Mouse (Mus musculus) fibroblast of lung, adult 2 months (primary cell): ENCODE measurements around the gene Tnr.
"Not testable (repeated sequence)": the region's sequence is repeated elsewhere in the genome, so short reads cannot be mapped to it uniquely, and the experiment has no call there.

ENCODE experiments used
- DNase-seq: peaks from one replicate; pipeline ENCODE4 v3.0.0-alpha.2; 2011; ENCODE audit warnings: low read depth

Gene Tnr

GRCm38 (mm10) chr1:159953526-159953925 lies 430.0 kb downstream of the Tnr start:
- DNase-seq = no peak

- DNase-seq = no peak
Measured at GRCm38 (mm10) chr1:159963351-159963750, 439.8 kb downstream of the Tnr start.

GRCm38 (mm10) chr1:159966286-159966685 lies 442.7 kb downstream of the Tnr start:
- not testable (repeated sequence) for DNase-seq

- DNase-seq = no peak
Measured at GRCm38 (mm10) chr1:159968395-159968794, 444.8 kb downstream of the Tnr start.

- DNase-seq = peak; percentile 26
Measured at GRCm38 (mm10) chr1:159977786-159978185, 454.2 kb downstream of the Tnr start.

- DNase-seq = no peak
Measured at GRCm38 (mm10) chr1:159979096-159979495, 455.5 kb downstream of the Tnr start.

- DNase-seq = no peak
Measured at GRCm38 (mm10) chr1:159980355-159980754, 456.8 kb downstream of the Tnr start.
